Mouse (Mus musculus): ENCODE measurements around the gene Epm2aip1. TPM values are rescaled to one million over a fixed set of nuclear protein-coding genes. Genes with fewer than 3 reads are reported as not detected.

Gene Epm2aip1
- 9.9 and 11.7 TPM in 2 replicates for total RNA-seq (2023)

DNA sequence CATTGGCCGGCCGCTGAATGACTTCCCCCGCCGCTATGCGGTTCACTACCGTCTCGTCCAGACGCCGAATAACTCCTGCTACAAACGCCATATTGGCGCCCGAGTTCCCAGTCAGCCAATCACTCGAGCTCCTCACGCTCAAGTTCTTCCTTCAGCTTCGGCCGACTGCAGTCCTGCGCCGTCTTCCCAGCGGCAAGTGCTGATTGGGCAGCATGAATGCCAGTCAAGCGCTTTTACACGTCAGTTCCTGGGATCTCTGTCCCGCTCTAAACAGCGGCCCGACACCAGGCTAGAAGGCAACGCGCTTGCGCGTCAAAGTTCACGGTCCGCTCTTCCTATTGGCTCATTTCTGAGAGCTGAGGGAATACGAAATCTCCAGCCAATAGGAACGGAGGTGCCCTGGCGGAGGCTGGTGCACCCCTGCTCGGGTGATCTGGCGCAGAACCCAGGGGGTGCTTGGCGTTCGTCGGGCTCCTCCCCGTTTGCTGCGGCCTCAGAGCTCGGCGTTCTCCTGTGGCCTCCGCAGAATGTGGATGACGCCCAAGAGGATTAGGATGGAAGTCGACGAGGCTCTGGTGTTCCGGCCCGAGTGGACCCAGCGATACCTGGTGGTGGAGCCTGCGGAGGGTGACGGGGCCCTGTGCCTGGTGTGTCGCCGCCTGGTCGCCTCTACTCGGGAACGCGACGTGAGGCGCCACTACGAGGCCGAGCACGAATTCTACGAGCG, at the start of gene Epm2aip1, which contains the start of gene Mlh1:
TSS of gene Epm2aip1 (plus strand) at position 496 of the 727 bp plus-strand sequence.
TSS of gene Mlh1 (minus strand) at position 358 of the 727 bp plus-strand sequence.

GRCm38 (mm10) chr9:111311031-111311842, 39.5 kb downstream of the Epm2aip1 start, which contains the start of gene Trank1:
Gene Trank1 (plus strand): TSS chr9:111311739.

Other genes starting within 250 kb of the Epm2aip1 start
- 282 and 287 TPM in 2 replicates for gene Ccrl2, start 214.4 kb upstream of the Epm2aip1 start, total RNA-seq (2023)
- gene Lrrfip2, start 154.3 kb upstream of the Epm2aip1 start, total RNA-seq (2023): 98.9 and 146 TPM in 2 replicates
- gene Mlh1, start 138 bp upstream of the Epm2aip1 start, total RNA-seq (2023): 8.8 and 13.5 TPM in 2 replicates
- gene Trank1, start 39.8 kb downstream of the Epm2aip1 start, total RNA-seq (2023): 0.05 TPM in 1 of 2 replicates, not detected in the other
- gene Dclk3, start 167.2 kb downstream of the Epm2aip1 start, total RNA-seq (2023): not detected in 2 replicates